Mouse (Mus musculus) G1E-ER4 (cell line): Measurements from ENCODE around the gene Hspa1b. TPM values are rescaled to one million over a fixed set of nuclear protein-coding genes. Genes with fewer than 3 reads are reported as not detected.

Experiments
- GATA1 ChIP-seq: IDR thresholded peaks from one replicate; pipeline ENCODE4 v1.8.0; 2012; ENCODE audit warnings: low read length, inconsistent platforms
- polyA plus RNA-seq: library from polyadenylated mRNA; stranded (reverse); fragments of >175 nt; gene quantifications from 2 replicates; pipeline ENCODE4 v1.2.3, GENCODE M21; 2012

The Hspa1b gene
- polyA plus RNA-seq, 1 experiment = 0.33 TPM

DNA sequence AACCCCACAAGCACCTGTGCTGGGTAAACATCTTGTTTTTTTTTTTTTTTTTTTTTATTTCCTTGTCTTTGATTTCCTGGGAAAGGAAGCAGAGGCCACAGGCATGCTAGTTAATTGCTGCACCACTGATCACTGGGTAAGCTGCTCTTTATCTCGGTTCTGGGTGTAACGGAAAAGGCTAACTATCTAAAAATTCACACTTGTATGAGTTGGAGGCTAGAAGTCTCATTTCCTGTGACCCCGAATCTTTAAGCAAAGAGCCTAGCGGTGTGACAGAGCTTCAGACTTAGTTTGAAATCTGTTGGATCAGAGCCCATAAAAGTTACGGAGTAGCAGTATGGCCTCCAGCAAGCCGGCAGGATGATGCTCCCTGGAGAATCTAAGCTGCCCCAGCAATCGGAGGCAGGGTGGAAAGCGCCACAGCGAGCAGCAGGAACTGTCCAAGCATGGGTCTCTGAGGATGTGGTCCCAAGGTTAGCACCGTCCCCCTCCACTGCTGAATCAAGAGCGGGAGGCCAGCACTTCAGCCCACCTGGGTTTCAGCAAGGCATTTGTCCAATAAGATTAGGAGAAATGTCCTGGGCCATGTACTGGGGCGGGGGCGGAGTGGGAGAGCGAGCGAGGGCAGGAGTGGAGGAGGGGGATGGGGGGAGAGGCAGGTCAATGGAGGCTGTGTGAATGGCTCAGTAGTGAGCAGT, 17.5 kb downstream of the Hspa1b start:
- TF ChIP-seq GATA1 = no peak

DNA sequence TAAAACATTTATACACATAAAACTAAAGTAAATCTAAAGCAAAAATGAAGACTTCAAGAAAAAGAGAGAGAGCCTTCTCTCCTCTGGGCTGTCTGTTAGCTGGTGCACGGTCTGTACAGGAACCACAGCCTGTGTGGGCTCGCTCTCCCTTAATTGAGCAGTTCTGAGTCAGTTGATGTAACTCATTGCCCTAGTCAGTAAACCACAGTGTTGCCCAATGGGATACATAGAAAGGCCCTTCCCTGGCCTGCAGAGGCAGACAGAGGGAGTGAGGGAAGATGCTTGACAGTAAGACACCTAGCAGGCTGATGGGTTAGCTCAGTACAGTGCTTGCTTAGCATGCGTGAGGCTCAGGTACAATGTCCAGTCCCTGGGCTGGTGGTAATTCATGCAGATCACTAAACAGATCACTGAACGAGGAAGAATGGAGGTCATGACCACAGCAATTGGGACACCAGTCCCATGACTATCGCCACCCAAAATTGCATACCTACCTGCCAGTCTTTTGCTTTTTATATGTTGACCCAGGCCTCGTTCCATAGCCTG, 21.0 kb downstream of the Hspa1b start:
- TF ChIP-seq GATA1 = no peak

DNA sequence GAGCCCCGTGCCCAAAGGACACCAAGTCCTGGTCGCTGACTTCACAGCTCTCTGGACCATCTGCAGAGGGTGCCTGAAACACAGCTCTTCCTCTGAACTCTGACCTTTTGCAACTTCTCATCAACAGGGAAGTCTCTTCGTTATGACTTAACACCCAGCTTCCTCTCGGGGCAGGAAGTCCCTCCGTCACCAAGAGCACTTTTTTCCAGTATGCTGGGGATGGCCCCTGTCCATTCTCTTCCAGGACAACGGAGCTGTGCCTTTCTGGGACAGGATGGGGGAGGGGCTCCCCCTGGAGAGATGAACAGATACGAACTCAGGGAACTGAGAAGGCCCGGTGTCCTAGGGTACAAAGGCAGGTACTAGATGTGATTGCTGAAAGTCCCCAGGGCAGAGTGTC, 24.2 kb downstream of the Hspa1b start:
- no peak for TF ChIP-seq GATA1

DNA sequence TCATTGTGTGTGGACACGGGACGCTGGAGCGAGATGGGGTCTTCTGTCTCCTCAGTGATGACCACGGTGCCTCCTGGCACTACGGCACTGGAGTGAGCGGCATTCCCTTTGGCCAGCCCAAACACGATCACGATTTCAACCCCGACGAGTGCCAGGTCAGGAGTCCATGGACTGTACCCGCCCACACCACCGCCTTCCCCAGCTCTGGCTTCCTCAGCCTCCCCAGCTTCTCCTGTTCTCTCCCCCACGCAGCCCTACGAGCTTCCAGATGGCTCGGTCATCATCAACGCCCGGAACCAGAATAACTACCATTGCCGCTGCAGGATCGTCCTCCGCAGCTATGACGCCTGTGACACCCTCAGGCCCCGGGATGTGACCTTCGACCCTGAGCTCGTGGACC, 25.0 kb downstream of the Hspa1b start:
- no peak for TF ChIP-seq GATA1

DNA sequence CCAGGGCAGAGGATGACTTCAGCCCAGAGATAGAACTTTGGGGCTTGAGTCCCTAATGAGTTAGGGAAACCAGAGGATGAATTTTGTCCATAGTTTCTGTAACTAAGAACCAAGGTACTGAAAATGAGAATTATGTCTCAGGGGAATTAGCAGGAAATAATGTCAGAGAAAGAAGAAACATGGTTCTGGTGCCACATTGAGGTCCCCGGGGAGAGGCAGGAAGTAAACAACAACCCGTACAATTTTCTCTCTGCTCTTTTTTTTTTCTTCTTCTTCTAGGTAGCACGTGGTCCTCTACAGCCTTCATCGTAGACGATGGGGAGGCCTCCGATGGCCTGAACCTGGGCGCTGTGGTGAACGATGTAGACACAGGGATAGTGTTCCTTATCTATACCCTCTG, 26.8 kb downstream of the Hspa1b start:
- no peak for TF ChIP-seq GATA1

DNA sequence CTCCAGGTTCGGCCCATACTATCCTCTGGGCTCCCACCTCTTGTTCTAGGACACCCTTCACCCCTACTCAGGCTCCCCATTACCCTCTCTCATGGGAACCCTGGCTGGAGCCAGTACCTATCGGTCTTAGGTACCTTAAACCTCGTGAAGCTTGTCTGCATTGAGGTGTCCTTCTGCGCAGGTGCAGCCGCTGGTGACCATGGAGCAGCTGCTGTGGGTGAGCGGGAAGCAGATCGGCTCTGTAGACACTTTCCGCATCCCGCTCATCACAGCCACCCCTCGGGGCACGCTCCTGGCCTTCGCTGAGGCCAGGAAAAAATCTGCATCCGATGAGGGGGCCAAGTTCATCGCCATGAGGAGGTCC, 27.3 kb downstream of the Hspa1b start:
- no peak for TF ChIP-seq GATA1

DNA sequence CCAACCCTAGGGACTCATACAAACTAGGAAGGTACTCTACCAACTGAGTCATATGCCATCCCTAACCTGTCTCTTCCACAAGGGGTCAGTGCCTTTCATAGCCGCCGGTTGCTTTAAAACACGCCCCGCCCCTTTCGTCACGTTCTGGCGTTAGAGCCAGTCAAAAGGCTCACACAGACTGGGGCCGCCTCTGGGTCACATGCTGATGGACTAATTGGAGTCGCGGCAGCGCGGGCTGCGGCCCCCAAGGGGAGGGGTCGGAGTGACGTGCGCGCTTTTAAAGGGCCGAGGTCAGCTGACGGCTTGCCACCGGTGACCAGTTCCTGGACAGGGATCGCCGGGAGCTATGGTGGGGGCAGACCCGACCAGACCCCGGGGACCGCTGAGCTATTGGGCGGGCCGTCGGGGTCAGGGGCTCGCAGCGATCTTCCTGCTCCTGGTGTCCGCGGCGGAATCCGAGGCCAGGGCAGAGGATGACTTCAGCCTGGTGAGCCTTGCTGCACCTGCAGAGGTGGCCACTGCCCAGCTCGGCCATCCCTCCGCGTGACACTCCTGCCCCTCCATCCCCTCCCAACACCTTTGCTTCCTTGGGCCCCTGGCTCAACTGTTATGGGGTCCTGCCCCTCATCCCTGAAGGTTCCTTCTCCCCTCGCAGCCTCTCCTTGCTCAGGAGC, 27.8 kb downstream of the Hspa1b start, which contains the start of gene Neu1:
Gene Neu1 (plus strand): TSS at position 193 of the 674 bp plus-strand sequence.
- no peak for TF ChIP-seq GATA1

DNA sequence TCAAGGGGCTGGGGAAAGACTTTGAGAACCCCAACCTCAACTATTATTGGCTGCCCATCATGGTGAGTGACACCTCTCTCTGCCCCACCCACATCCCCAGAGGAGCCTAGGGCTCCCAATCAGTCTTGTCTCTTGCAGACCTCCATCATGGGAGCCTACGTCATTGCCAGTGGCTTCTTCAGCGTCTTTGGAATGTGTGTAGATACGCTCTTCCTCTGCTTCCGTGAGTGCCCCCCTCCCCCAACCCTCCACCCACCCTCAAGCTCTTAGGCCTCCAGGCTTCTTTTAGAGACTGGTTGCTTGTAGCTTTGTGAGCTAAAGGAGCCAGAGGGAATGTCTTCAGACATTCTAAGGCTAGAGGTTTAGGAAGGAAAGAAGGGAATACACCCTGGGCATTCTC, 30.2 kb downstream of the Hspa1b start:
- TF ChIP-seq GATA1 = no peak

DNA sequence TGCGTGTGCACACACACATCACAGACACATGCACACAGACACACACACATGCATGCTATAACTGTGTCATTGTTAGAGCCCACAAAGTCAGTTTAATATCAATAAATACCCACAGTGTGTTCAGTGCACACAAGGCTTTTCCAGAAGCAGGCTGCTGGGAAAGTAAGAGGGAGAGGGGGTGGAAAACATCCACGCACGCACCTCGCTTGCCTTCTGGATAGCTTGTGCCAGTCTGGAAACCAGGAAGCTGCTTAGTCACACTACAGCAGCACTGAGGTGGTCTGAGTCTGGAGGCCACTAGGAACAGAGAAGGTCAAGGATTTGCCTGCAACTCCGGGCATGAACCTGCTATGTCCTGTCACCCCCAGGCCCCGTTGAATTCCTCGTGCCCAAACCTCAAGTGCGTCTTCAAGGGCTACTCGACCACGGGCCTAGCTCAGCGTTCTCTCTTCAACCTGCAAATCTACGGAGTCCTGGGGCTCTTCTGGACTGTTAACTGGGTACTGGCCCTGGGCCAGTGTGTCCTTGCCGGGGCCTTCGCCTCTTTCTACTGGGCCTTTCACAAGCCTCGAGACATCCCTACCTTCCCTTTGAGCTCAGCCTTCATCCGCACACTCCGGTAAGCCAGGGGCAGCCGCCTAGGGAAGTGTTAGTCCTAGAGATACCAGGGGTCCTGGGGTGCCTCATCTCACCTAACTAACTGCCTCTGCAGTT, 31.6 kb downstream of the Hspa1b start:
- TF ChIP-seq GATA1 = no peak

DNA sequence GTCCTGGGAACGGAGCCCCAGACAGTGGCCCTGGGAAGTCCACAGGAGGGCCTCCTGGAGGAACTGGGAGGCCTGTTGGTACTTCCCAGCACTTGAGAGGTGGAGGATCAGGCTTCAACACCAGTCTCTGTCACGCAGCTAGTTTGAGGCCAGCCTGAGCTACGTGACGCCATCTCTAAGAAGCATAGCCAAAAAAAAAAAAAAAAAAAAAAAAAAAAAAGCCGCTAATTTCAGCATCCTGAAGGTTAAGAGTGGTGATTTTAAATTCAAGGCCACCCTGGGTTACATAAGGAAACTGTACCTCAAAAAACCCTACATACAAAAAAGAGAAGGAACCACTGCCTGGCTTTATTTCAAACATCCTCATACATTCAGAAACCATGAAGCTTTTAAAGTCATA, 34.8 kb downstream of the Hspa1b start:
- no peak for TF ChIP-seq GATA1

DNA sequence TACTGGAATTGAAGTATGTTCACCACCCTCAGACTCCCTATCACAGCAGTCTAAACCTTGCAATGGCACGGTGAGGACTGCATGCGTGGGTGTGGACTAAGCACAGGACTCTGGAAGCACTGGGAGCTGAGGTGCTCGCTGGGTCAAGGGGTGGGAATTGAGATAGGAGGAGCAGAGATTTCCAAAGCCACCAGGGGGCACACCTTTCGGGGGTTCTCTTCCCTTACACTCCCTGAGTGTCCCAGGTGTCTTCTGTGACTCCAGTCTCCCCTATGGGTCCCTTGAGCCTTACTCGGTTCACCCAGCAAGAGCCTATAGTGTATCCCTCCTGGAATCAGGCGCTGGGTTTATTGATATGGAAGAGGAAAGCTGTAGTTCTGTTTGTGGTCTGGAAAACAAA, 36.1 kb downstream of the Hspa1b start:
- no peak for TF ChIP-seq GATA1

DNA sequence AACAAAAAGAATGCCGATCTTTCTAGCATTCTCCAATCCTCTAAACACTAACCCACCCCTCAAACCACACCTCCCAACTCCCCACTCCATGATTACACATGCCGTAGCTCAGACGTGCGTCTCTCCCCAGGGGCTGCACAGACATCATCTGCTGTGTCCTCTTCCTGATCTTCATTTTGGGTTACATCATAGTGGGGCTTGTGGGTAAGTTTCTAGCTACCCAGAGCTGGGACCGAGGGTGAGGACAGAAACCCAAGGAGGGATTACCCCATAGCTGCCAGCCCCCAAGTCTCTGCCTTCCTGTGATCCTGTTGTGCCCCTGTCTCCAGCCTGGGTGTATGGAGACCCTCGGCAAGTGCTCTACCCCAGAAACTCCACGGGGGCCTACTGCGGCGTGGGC, 41.9 kb downstream of the Hspa1b start:
- TF ChIP-seq GATA1 = no peak

DNA sequence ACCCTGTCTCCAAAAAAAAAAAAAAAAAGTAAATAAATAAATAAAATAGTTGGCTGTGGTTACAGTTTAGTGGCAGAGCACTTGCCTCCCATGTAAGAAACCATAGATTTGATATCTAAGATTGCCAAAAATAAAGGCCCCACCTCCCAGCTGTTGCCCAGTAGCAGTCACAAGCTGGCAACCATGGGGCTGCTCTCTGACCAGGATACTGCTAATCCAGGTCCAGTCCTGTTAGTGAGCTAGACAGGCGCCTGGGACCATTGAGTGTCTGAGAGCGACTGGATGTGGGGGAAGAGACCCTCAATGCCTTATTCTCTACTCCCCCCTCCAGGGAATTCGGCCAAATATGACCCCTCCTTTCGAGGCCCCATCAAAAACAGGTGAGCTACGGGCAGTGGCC, 42.7 kb downstream of the Hspa1b start:
- TF ChIP-seq GATA1 = no peak

DNA sequence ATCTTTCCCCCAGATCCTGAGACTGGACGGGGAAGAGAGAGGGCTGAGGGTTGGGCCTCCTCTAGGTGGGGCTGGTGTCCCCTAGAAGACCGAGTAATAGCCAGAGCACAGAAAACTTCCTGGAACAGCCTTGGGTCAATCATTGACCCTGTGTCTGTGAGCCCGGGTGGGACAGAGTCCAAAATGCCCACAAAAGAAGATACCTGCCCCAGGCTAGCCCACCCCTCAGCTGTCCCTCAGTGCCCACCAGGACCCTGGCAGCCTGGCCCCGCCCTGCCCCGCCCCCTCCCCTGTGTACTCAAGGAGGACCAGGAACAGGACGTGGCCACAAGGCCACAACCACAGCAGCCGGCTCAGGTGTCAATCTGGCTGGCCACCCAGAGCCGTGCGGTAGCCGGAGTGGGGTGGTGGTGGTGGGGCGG, 43.6 kb downstream of the Hspa1b start:
- TF ChIP-seq GATA1 = no peak

DNA sequence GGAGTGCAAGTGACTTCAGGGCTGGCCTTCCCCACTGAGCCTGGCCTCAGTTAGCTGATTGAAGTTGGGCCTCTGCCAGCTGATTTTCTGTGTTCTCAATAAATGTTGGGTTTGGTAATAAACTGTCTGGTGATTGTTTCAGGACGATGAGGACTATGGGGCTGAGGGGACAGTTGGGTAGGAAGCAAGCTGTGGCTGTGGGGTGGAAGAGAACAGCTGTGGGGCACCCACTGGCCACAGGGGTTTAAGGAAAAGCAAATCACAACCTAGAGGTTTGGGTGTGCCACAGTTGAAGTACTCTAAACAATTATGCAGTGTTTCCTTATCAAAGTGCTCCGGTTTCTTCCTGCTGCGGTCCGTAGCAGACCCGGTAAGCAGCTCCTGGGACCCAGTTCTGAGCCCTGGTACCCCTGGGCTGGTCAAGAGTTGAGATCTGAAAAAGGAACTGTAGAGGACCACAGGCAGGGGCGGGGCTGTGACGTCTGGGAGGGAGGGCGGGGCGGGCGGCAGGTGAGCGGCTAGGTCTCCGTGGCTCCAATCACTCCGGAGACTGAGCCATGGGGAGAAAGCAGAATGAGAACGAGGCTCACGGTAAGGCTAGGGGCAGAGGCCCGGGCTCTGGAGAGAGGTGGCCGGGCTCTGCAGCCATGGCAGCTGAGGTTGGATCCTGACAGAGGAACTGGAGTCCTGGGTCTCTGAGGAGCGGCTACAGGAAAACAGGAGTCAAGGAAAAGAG, 44.9 kb downstream of the Hspa1b start, which contains the start of gene Slc44a4:
Gene Slc44a4 (plus strand): TSS at position 537 of the 736 bp plus-strand sequence.
- TF ChIP-seq GATA1 = no peak
